Mouse (Mus musculus) embryonic fibroblast, embryonic 13.5 days (primary cell): ENCODE data around the gene Pde5a.

Experiments
- CTCF ChIP-seq: IDR thresholded peaks from 2 replicates; pipeline ENCODE4 v1.5.1; 2011; ENCODE audit warnings: mild to moderate bottlenecking, control low read depth, low read length, moderate library complexity, borderline replicate concordance; ENCODE audit not compliant: insufficient read depth
- POLR2A ChIP-seq: IDR thresholded peaks from 2 replicates; pipeline ENCODE4 v1.6.1; 2011; ENCODE audit warnings: low read depth, mild to moderate bottlenecking, control low read depth, low read length, moderate library complexity

DNA sequence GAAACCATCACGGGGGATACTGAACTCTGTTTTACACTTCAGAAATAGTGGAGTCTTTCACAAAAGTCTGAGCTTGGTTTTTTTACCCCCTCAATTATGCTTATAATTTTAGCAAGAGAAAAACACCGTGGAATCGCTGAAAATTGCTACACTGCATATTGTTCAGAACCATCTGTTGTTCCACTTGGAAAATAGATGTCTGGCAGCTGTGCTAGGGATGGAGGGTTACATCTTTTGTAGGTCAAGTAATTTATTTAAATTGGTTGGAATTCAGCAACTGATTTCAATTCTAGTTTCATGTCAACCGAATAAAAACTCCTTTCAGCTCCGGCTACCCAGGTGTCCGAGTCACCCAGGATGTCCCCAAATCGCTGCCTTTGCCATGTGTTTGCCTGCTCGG lies 78.6 kb downstream of the Pde5a start:
- TF ChIP-seq POLR2A (no peak), CTCF (no peak)
